Mouse (Mus musculus): ENCODE measurements around the gene Eef1a1.

DNA sequence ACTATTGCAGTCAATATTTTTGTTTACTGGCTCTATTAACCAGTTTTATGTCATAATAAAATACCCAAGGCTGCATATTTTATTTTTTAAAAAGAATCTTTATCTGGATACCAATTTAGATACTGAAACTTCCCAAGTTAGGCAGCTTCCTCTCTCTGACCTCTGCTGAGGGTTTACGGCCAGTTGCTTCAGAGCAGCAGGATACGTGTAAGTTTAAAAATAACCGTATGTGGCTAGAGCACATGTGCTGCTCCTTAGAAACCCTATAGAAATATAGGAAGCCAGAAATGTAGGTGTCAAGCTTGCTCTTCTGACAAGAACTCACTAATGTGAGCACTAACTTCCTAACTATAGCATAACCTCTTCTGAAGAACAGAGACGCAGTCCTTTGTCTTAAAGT lies 25.6 kb downstream of the Eef1a1 start:
- no peak for TF ChIP-seq CTCF (IDR thresholded peaks at IDR 0.05; ENCODE audit: control insufficient read depth, insufficient read depth, insufficient replicate concordance, low read depth, low read length)
- no peak for TF ChIP-seq POLR2A (IDR thresholded peaks at IDR 0.05; ENCODE audit: control insufficient read depth, low read depth, low read length)

Data from testis, adult 2 months (tissue).